Mouse (Mus musculus) embryonic facial prominence, embryonic 12.5 days (tissue): ENCODE measurements at regions not wholly inside any gene's neighbourhood (a gene's known extent, or its start where the extent isn't known, plus 50 kb on each side); places are given as distances from the start of the nearest gene placed in this dataset. TPM values are rescaled to one million over a fixed set of nuclear protein-coding genes. Genes with fewer than 3 reads are reported as not detected.
"Not testable (repeated sequence)": the region's sequence is repeated elsewhere in the genome, so short reads cannot be mapped to it uniquely, and the experiment has no call there.

Experiments used
- ATAC-seq: fragments of 200-750 bp; cut with Nextera tagmentation; 2 replicates; pipeline ENCODE4 v1.8.0; 2017; ENCODE audit not compliant: insufficient number of reproducible peaks, insufficient read depth, low FRiP score, low TSS enrichment
- H3K27ac ChIP-seq: fragments of 300-500 bp; sonication (generic); 2 replicates; pipeline ENCODE4 v1.5.1; 2016; ENCODE audit warnings: mild to moderate bottlenecking
- H3K27me3 ChIP-seq: fragments of 300-500 bp; sonication (generic); 2 replicates; pipeline ENCODE4 v1.6.1; 2016; ENCODE audit warnings: mild to moderate bottlenecking, moderate library complexity
- H3K36me3 ChIP-seq: fragments of 300-500 bp; sonication (generic); 2 replicates; pipeline ENCODE4 v1.6.1; 2016; ENCODE audit warnings: mild to moderate bottlenecking
- H3K4me1 ChIP-seq: fragments of 300-500 bp; sonication (generic); 2 replicates; pipeline ENCODE4 v1.6.1; 2016
- H3K4me2 ChIP-seq: fragments of 300-500 bp; sonication (generic); replicated peaks from 2 replicates; pipeline ENCODE4 v1.6.1; 2016; ENCODE audit warnings: mild to moderate bottlenecking, moderate library complexity
- H3K4me3 ChIP-seq: fragments of 300-500 bp; sonication (generic); 2 replicates; pipeline ENCODE4 v1.5.1; 2016; ENCODE audit warnings: mild to moderate bottlenecking
- H3K9ac ChIP-seq: fragments of 300-500 bp; sonication (generic); 2 replicates; pipeline ENCODE4 v1.6.1; 2016; ENCODE audit warnings: mild to moderate bottlenecking, moderate library complexity
- H3K9me3 ChIP-seq: fragments of 300-500 bp; sonication (generic); 2 replicates; pipeline ENCODE4 v1.6.1; 2016; ENCODE audit warnings: mild to moderate bottlenecking, moderate library complexity
- WGBS: fragments of 180-500 bp; shearing (Covaris S2); methylation state at CpG from one replicate; pipeline ENCODE4 v1.1.7; 2016; 5-methylcytosine and 5-hydroxymethylcytosine counted together
- microRNA-seq: library from miRNA; unstranded; fragments of <30 nt; microRNA quantifications from one replicate; pipeline ENCODE4, GENCODE M21; 2017

- Histone ChIP-seq H3K36me3 (no peaks in the 10 kb centered on the region), H3K9me3 (no peaks in the 10 kb centered on the region), H3K27me3 (no peaks in the 10 kb centered on the region), H3K4me1 (no peaks in the 10 kb centered on the region), H3K4me3 (no peak overlapping the region), H3K27ac (no peak overlapping the region), H3K4me2 (no peak overlapping the region), H3K9ac (no peak overlapping the region)
- 88% methylated on average over 4 of the region's 4 CpGs for WGBS
- no peak for ATAC-seq
Observed at GRCm38 (mm10) chr11:16669453-16670251, 82.4 kb upstream of the Egfr start.

GRCm38 (mm10) chr11:16670282-16670681 is 81.7 kb upstream of the Egfr start:
- ATAC-seq, result no peak
- 85% methylated on average over 1 of the region's 1 CpGs for WGBS
- no peaks in the 10 kb centered on the region for H3K36me3 ChIP-seq

GRCm38 (mm10) chr11:16675951-16676350 is 76.1 kb upstream of the Egfr start:
- H3K4me2 ChIP-seq, H3K4me1 ChIP-seq, H3K9ac ChIP-seq, ATAC-seq, H3K27me3 ChIP-seq, H3K4me3 ChIP-seq, H3K9me3 ChIP-seq, H3K27ac ChIP-seq, H3K36me3 ChIP-seq: not testable (repeated sequence)
- 21% methylated on average over 1 of the region's 1 CpGs for WGBS

More at GRCm38 (mm10) chr11:16670282-16670681, 81.7 kb upstream of the Egfr start:
- no peak overlapping the region for H3K4me2 ChIP-seq
- no peaks in the 10 kb centered on the region for H3K9me3 ChIP-seq
- H3K9ac ChIP-seq, result no peak overlapping the region
- H3K27me3 ChIP-seq, result no peaks in the 10 kb centered on the region
- H3K27ac ChIP-seq, result no peak overlapping the region
- H3K4me1 ChIP-seq, result no peaks in the 10 kb centered on the region
- no peak overlapping the region for H3K4me3 ChIP-seq

- 92% methylated on average over 1 of the region's 1 CpGs for WGBS
- Histone ChIP-seq H3K4me3 (no peak overlapping the region), H3K9ac (no peak overlapping the region), H3K4me1 (no peaks in the 10 kb centered on the region), H3K9me3 (no peaks in the 10 kb centered on the region), H3K4me2 (no peak overlapping the region), H3K36me3 (no peaks in the 10 kb centered on the region), H3K27me3 (no peaks in the 10 kb centered on the region), H3K27ac (no peak overlapping the region)
- no peak for ATAC-seq
Observed at GRCm38 (mm10) chr11:16683538-16683937, 68.5 kb upstream of the Egfr start.

GRCm38 (mm10) chr11:16695596-16695995 is 56.4 kb upstream of the Egfr start:
- no peaks in the 10 kb centered on the region for H3K9me3 ChIP-seq
- no peak overlapping the region for H3K4me3 ChIP-seq
- H3K36me3 ChIP-seq, result no peaks in the 10 kb centered on the region
- ATAC-seq, result no peak
- H3K4me1 ChIP-seq, result no peaks in the 10 kb centered on the region
- no peak overlapping the region for H3K4me2 ChIP-seq
- no peak overlapping the region for H3K9ac ChIP-seq
- no peaks in the 10 kb centered on the region for H3K27me3 ChIP-seq
- WGBS, result 96% methylated on average over 1 of the region's 1 CpGs
- H3K27ac ChIP-seq, result no peak overlapping the region

GRCm38 (mm10) chr11:16696787-16697186 is 55.2 kb upstream of the Egfr start:
- no peak overlapping the region for H3K4me3 ChIP-seq
- H3K27me3 ChIP-seq, result no peaks in the 10 kb centered on the region
- no peak overlapping the region for H3K27ac ChIP-seq
- no peaks in the 10 kb centered on the region for H3K4me1 ChIP-seq
- no peak overlapping the region for H3K4me2 ChIP-seq
- H3K36me3 ChIP-seq, result no peaks in the 10 kb centered on the region
- no peak overlapping the region for H3K9ac ChIP-seq
- H3K9me3 ChIP-seq, result no peaks in the 10 kb centered on the region
- ATAC-seq, result no peak
- 82% methylated on average over 2 of the region's 2 CpGs for WGBS

- no peak for ATAC-seq
- 93% methylated on average over 4 of the region's 4 CpGs for WGBS
- Histone ChIP-seq H3K4me1 (no peaks in the 10 kb centered on the region), H3K9me3 (no peaks in the 10 kb centered on the region), H3K4me3 (no peak overlapping the region), H3K9ac (no peak overlapping the region), H3K4me2 (no peak overlapping the region), H3K36me3 (no peaks in the 10 kb centered on the region), H3K27ac (no peak overlapping the region), H3K27me3 (no peaks in the 10 kb centered on the region)
Observed at GRCm38 (mm10) chr11:16701826-16702225, 50.2 kb upstream of the Egfr start.

Small RNAs in the stretch of these regions (microRNA-seq; reads per million reads assigned to microRNA genes)
- not detected for gene Gm24714
